Mouse (Mus musculus): ENCODE measurements around the gene Uqcrh. TPM values are rescaled to one million over a fixed set of nuclear protein-coding genes. Genes with fewer than 3 reads are reported as not detected.

Gene Uqcrh
- total RNA-seq, 2 experiments from 2014 or later: 395 to 403 TPM

GRCm38 (mm10) chr4:116059012-116059726, 15.7 kb downstream of the Uqcrh start:
- DNase-seq (ENCODE audit: low spot score in 2 of 2): no peak

- DNase-seq (ENCODE audit: low spot score in 2 of 2): no peak
Observed at GRCm38 (mm10) chr4:116057559-116057958, 17.3 kb downstream of the Uqcrh start.

GRCm38 (mm10) chr4:116053399-116053961, 21.4 kb downstream of the Uqcrh start, which contains the start of gene Nsun4:
Gene Nsun4, minus strand, starts transcription at chr4:116053876.
- DNase-seq (ENCODE audit: low spot score in 2 of 2): peak; percentile 87 to 92

- DNase-seq (ENCODE audit: low spot score in 2 of 2): peak in 1 of 2 experiments; percentile 33
Observed at GRCm38 (mm10) chr4:116052526-116053293, 22.2 kb downstream of the Uqcrh start.

- no peak for DNase-seq (ENCODE audit: low spot score in 2 of 2)
Observed at GRCm38 (mm10) chr4:116049211-116049610, 25.7 kb downstream of the Uqcrh start.

GRCm38 (mm10) chr4:116048130-116048920, 26.5 kb downstream of the Uqcrh start:
- DNase-seq (ENCODE audit: low spot score in 2 of 2): no peak

GRCm38 (mm10) chr4:116047681-116048080, 27.2 kb downstream of the Uqcrh start:
- no peak for DNase-seq (ENCODE audit: low spot score in 2 of 2)

- DNase-seq (ENCODE audit: low spot score in 2 of 2): no peak
Observed at GRCm38 (mm10) chr4:116046604-116047003, 28.3 kb downstream of the Uqcrh start.

- no peak for DNase-seq (ENCODE audit: low spot score in 2 of 2)
Observed at GRCm38 (mm10) chr4:116042186-116042585, 32.7 kb downstream of the Uqcrh start.

- no peak for DNase-seq (ENCODE audit: low spot score in 2 of 2)
Observed at GRCm38 (mm10) chr4:116040466-116040865, 34.4 kb downstream of the Uqcrh start.

- DNase-seq (ENCODE audit: low spot score in 2 of 2): peak in 1 of 2 experiments; percentile 41
Observed at GRCm38 (mm10) chr4:116033374-116033773, 41.5 kb downstream of the Uqcrh start.

- no peak for DNase-seq (ENCODE audit: low spot score in 2 of 2)
Observed at GRCm38 (mm10) chr4:116032906-116033305, 42.0 kb downstream of the Uqcrh start.

- DNase-seq (ENCODE audit: low spot score in 2 of 2): no peak
Observed at GRCm38 (mm10) chr4:116017902-116018746, 56.7 kb downstream of the Uqcrh start, which contains the start of gene Faah. Gene Faah, minus strand, starts transcription at chr4:116017926.

GRCm38 (mm10) chr4:116017300-116017901, 57.5 kb downstream of the Uqcrh start:
- peak; percentile 62 to 82 for DNase-seq (ENCODE audit: low spot score in 2 of 2)

Other genes starting within 250 kb of the Uqcrh start
- 1 to 10 TPM; 4.0 to 6.5 TPM for gene Mob3c, start 247.0 kb downstream of the Uqcrh start, total RNA-seq (2021)
- 10 to 100 TPM; 40.4 to 45.2 TPM for gene Mknk1, start 235.9 kb downstream of the Uqcrh start, total RNA-seq (2021)
- under 1 TPM in 1 of 2 experiments, not detected in 1; 0.30 TPM for gene Kncn, start 190.7 kb downstream of the Uqcrh start, total RNA-seq (2021)
- under 1 TPM in 1 of 2 experiments, not detected in 1; 0.20 TPM for gene 6430628N08Rik, start 184.4 kb downstream of the Uqcrh start, total RNA-seq (2021)
- not detected for gene Dmbx1, start 135.1 kb downstream of the Uqcrh start, total RNA-seq (2021)
- 100 to 1,000 TPM; 136 to 145 TPM for gene Faah, start 57.1 kb downstream of the Uqcrh start, total RNA-seq (2021)
- gene Nsun4, start 21.2 kb downstream of the Uqcrh start, total RNA-seq (2021): 1 to 10 TPM; 9.6 TPM
- 10 to 100 TPM; 46.2 to 50.1 TPM for gene Lrrc41, start 198 bp upstream of the Uqcrh start, total RNA-seq (2021)
- under 1 TPM; 0.33 to 0.35 TPM for gene Rad54l, start 48.6 kb upstream of the Uqcrh start, total RNA-seq (2021)
- 10 to 100 TPM; 67.5 to 68.1 TPM for gene Pomgnt1, start 48.8 kb upstream of the Uqcrh start, total RNA-seq (2021)
- gene Lurap1, start 76.3 kb upstream of the Uqcrh start, total RNA-seq (2021): 10 to 100 TPM; 22.9 to 24.6 TPM
- gene Tspan1, start 92.5 kb upstream of the Uqcrh start, total RNA-seq (2021): not detected
- gene 1700042G07Rik, start 98.3 kb upstream of the Uqcrh start, total RNA-seq (2021): not detected
- 1 to 10 TPM; 1.5 to 3.6 TPM for gene Gm49337, start 98.3 kb upstream of the Uqcrh start, total RNA-seq (2021)
- 10 to 100 TPM; 31.3 to 34.3 TPM for gene Pik3r3, start 146.5 kb upstream of the Uqcrh start, total RNA-seq (2021)

Data from layer of hippocampus, adult 18-20 months (tissue).